Mouse (Mus musculus) limb, embryonic 12.5 days (tissue): ENCODE results near the gene Wdr66. TPM values are rescaled to one million over a fixed set of nuclear protein-coding genes. Genes with fewer than 3 reads are reported as not detected.

Experiments used
- ATAC-seq: fragments of 200-750 bp; cut with Nextera tagmentation; 2 replicates; pipeline ENCODE4 v1.8.0; 2017; ENCODE audit warnings: low read depth, moderate TSS enrichment; ENCODE audit not compliant: insufficient number of reproducible peaks, insufficient read depth, low FRiP score, low TSS enrichment
- H3K27ac ChIP-seq: fragments of 300-500 bp; sonication (generic); 2 replicates; pipeline ENCODE4 v1.5.1; 2016; ENCODE audit warnings: mild to moderate bottlenecking, moderate library complexity
- H3K27me3 ChIP-seq: fragments of 300-500 bp; sonication (generic); 2 replicates; pipeline ENCODE4 v1.6.1; 2016; ENCODE audit warnings: mild to moderate bottlenecking, moderate library complexity
- H3K36me3 ChIP-seq: fragments of 300-500 bp; sonication (generic); 2 replicates; pipeline ENCODE4 v1.6.1; 2016; ENCODE audit warnings: mild to moderate bottlenecking, moderate library complexity
- H3K4me1 ChIP-seq: fragments of 300-500 bp; sonication (generic); replicated peaks from 2 replicates; pipeline ENCODE4 v1.6.1; 2016
- H3K4me2 ChIP-seq: fragments of 300-500 bp; sonication (generic); 2 replicates; pipeline ENCODE4 v1.6.1; 2016; ENCODE audit warnings: mild to moderate bottlenecking, moderate library complexity
- H3K4me3 ChIP-seq: fragments of 300-500 bp; sonication (generic); replicated peaks from 2 replicates; pipeline ENCODE4 v1.5.1; 2016; ENCODE audit warnings: mild to moderate bottlenecking
- H3K9ac ChIP-seq: fragments of 300-500 bp; sonication (generic); replicated peaks from 2 replicates; pipeline ENCODE4 v1.6.1; 2016; ENCODE audit warnings: mild to moderate bottlenecking, moderate library complexity
- H3K9me3 ChIP-seq: fragments of 300-500 bp; sonication (generic); 2 replicates; pipeline ENCODE4 v1.6.1; 2016; ENCODE audit warnings: mild to moderate bottlenecking, moderate library complexity
- WGBS: fragments of 180-500 bp; shearing (Covaris S2); methylation state at CpG from one replicate; pipeline ENCODE4 v1.1.7; 2016; 5-methylcytosine and 5-hydroxymethylcytosine counted together
- polyA plus RNA-seq: library from polyadenylated mRNA; unstranded; fragments of >200 nt; fragmentation: Nextera tagmentation; extraction: Ambion mirVana; gene quantifications from 2 replicates; pipeline ENCODE4 v1.2.1, GENCODE M21; 2016

Wdr66 gene
- polyA plus RNA-seq, 1 experiment from 2014 or later = 0.44 TPM

GRCm38 (mm10) chr5:123344963-123345852 lies 93.3 kb downstream of the Wdr66 start:
- H3K9me3 ChIP-seq = no peaks in the 10 kb centered on the region
- H3K27me3 ChIP-seq = no peaks in the 10 kb centered on the region
- H3K36me3 ChIP-seq = peaks cover 9% of the 10 kb centered on the region
- peaks cover 18% of the 10 kb centered on the region for H3K4me1 ChIP-seq
- WGBS = under 1% methylated on average over 64 of the region's 87 CpGs
- peak overlapping the region; percentile 96 for H3K4me3 ChIP-seq
- peak overlapping the region; percentile 84 for H3K4me2 ChIP-seq
- 0 out of 2 replicates have a peak, but pooled peaks have one; percentile 30 for ATAC-seq
- peak overlapping the region; percentile 97 for H3K9ac ChIP-seq
- peak overlapping the region; percentile 99 for H3K27ac ChIP-seq

GRCm38 (mm10) chr5:123345853-123346654 lies 94.2 kb downstream of the Wdr66 start:
- under 1% methylated on average over 22 of the region's 22 CpGs for WGBS
- H3K9ac ChIP-seq = peak overlapping the region; percentile 97
- H3K27me3 ChIP-seq = no peaks in the 10 kb centered on the region
- peaks cover 9% of the 10 kb centered on the region for H3K36me3 ChIP-seq
- peak overlapping the region; percentile 99 for H3K27ac ChIP-seq
- peak overlapping the region; percentile 96 for H3K4me3 ChIP-seq
- peak; percentile 44; the same call in 1 of the 2 replicates for ATAC-seq
- no peaks in the 10 kb centered on the region for H3K9me3 ChIP-seq
- H3K4me2 ChIP-seq = peak overlapping the region; percentile 84
- peaks cover 21% of the 10 kb centered on the region for H3K4me1 ChIP-seq

- WGBS = 66% methylated on average over 7 of the region's 7 CpGs
- Histone ChIP-seq H3K27me3 (no peaks in the 10 kb centered on the region), H3K4me3 (peak overlapping the region; percentile 96), H3K4me1 (peaks cover 21% of the 10 kb centered on the region), H3K9ac (peak overlapping the region; percentile 97), H3K4me2 (peak overlapping the region; percentile 84), H3K9me3 (no peaks in the 10 kb centered on the region), H3K27ac (peak overlapping the region; percentile 99), H3K36me3 (peaks cover 15% of the 10 kb centered on the region)
- ATAC-seq = no peak
Observed at GRCm38 (mm10) chr5:123346701-123347270, 94.9 kb downstream of the Wdr66 start.

GRCm38 (mm10) chr5:123347985-123348384 lies 96.1 kb downstream of the Wdr66 start:
- H3K9me3 ChIP-seq = no peaks in the 10 kb centered on the region
- H3K27ac ChIP-seq = no peak overlapping the region
- H3K4me2 ChIP-seq = no peak overlapping the region
- H3K9ac ChIP-seq = no peak overlapping the region
- no peak for ATAC-seq
- H3K4me1 ChIP-seq = peaks cover 24% of the 10 kb centered on the region
- H3K36me3 ChIP-seq = peaks cover 27% of the 10 kb centered on the region
- no peaks in the 10 kb centered on the region for H3K27me3 ChIP-seq
- no peak overlapping the region for H3K4me3 ChIP-seq
- WGBS = 88% methylated on average over 2 of the region's 2 CpGs

GRCm38 (mm10) chr5:123350386-123350785 lies 98.5 kb downstream of the Wdr66 start:
- Histone ChIP-seq H3K4me2 (no peak overlapping the region), H3K27me3 (no peaks in the 10 kb centered on the region), H3K4me3 (no peak overlapping the region), H3K9ac (no peak overlapping the region), H3K36me3 (peaks cover 43% of the 10 kb centered on the region), H3K4me1 (peaks cover 20% of the 10 kb centered on the region), H3K9me3 (no peaks in the 10 kb centered on the region), H3K27ac (no peak overlapping the region)
- ATAC-seq = no peak
- 61% methylated on average over 10 of the region's 10 CpGs for WGBS

- Histone ChIP-seq H3K4me3 (no peak overlapping the region), H3K4me2 (no peak overlapping the region), H3K27ac (no peak overlapping the region), H3K9me3 (no peaks in the 10 kb centered on the region), H3K27me3 (no peaks in the 10 kb centered on the region), H3K36me3 (peaks cover 89% of the 10 kb centered on the region), H3K4me1 (peaks cover 7% of the 10 kb centered on the region; the same call in 1 of the 2 replicates), H3K9ac (no peak overlapping the region)
- no peak for ATAC-seq
- WGBS = 80% methylated on average over 11 of the region's 11 CpGs
Observed at GRCm38 (mm10) chr5:123355918-123356317, 104.0 kb downstream of the Wdr66 start.

- H3K36me3 ChIP-seq = peaks cover 92% of the 10 kb centered on the region
- 88% methylated on average over 4 of the region's 4 CpGs for WGBS
Observed at GRCm38 (mm10) chr5:123357253-123357652, 105.4 kb downstream of the Wdr66 start.

GRCm38 (mm10) chr5:123359431-123359830 lies 107.5 kb downstream of the Wdr66 start:
- Histone ChIP-seq H3K9me3 (no peaks in the 10 kb centered on the region), H3K4me3 (no peak overlapping the region)
- WGBS = 88% methylated on average over 6 of the region's 6 CpGs

More at GRCm38 (mm10) chr5:123357253-123357652, 105.4 kb downstream of the Wdr66 start:
- no peaks in the 10 kb centered on the region for H3K9me3 ChIP-seq
- no peaks in the 10 kb centered on the region for H3K27me3 ChIP-seq
- no peak overlapping the region for H3K4me2 ChIP-seq
- no peak for ATAC-seq
- H3K4me1 ChIP-seq = peaks cover 5% of the 10 kb centered on the region; the same call in 1 of the 2 replicates
- no peak overlapping the region for H3K9ac ChIP-seq
- H3K27ac ChIP-seq = no peak overlapping the region
- no peak overlapping the region for H3K4me3 ChIP-seq

GRCm38 (mm10) chr5:123362911-123363310 lies 111.0 kb downstream of the Wdr66 start:
- Histone ChIP-seq H3K4me2 (no peak overlapping the region), H3K36me3 (peaks cover 96% of the 10 kb centered on the region), H3K9me3 (no peaks in the 10 kb centered on the region), H3K9ac (no peak overlapping the region), H3K4me1 (no peaks in the 10 kb centered on the region), H3K27ac (no peak overlapping the region), H3K4me3 (no peak overlapping the region), H3K27me3 (no peaks in the 10 kb centered on the region)
- WGBS = 81% methylated on average over 4 of the region's 4 CpGs
- ATAC-seq = no peak

More at GRCm38 (mm10) chr5:123359431-123359830, 107.5 kb downstream of the Wdr66 start:
- H3K27ac ChIP-seq = no peak overlapping the region
- no peak overlapping the region for H3K4me2 ChIP-seq
- no peak overlapping the region for H3K9ac ChIP-seq
- H3K36me3 ChIP-seq = peaks cover 100% of the 10 kb centered on the region
- no peak for ATAC-seq
- no peaks in the 10 kb centered on the region for H3K4me1 ChIP-seq
- H3K27me3 ChIP-seq = no peaks in the 10 kb centered on the region

DNA sequence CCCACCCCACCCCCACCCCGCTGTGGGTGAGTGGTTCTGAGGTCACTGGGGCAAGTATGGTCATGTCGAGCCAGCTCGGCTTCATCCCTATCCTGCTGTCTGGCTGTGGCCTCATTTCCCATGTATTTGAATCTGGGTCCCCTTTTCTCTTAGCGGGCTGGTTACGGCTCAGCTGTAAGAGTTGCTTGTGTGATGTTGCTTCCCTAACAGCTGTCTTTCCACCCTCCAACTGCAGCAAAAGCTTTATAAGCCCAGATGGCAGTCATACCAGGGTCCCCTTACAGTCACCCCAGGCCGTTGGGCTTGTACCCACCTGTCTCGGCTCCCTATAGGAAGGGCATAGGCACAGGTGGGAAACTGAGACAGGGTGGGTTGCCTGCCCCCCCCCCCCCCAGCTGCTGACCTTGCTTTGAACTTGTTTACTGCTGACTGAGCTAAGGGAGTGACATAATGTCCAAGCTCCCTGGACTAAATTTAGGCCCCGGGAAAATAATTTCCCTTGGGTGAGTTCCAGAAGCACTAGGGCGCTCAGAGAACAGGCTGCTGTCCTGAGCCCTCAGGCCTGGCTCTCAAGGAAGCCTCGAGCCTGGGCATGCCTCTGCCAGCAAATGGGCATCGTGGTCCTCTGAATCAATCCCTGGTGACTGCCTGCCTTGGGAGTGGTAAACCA lies 112.5 kb downstream of the Wdr66 start:
- H3K4me1 ChIP-seq = no peaks in the 10 kb centered on the region
- no peak overlapping the region for H3K4me3 ChIP-seq
- no peak overlapping the region for H3K9ac ChIP-seq
- H3K27ac ChIP-seq = no peak overlapping the region
- 82% methylated on average over 11 of the region's 11 CpGs for WGBS
- peaks cover 88% of the 10 kb centered on the region for H3K36me3 ChIP-seq
- H3K4me2 ChIP-seq = no peak overlapping the region
- H3K27me3 ChIP-seq = no peaks in the 10 kb centered on the region
- ATAC-seq = 0 out of 2 replicates have a peak, but pooled peaks have one; percentile 58
- no peaks in the 10 kb centered on the region for H3K9me3 ChIP-seq
